Mouse (Mus musculus): ENCODE results near the gene Adamtsl1. TPM values are rescaled to one million over a fixed set of nuclear protein-coding genes. Genes with fewer than 3 reads are reported as not detected.

Adamtsl1 gene
- polyA plus RNA-seq, 1 experiment from 2014 or later: 5.3 TPM

DNA sequence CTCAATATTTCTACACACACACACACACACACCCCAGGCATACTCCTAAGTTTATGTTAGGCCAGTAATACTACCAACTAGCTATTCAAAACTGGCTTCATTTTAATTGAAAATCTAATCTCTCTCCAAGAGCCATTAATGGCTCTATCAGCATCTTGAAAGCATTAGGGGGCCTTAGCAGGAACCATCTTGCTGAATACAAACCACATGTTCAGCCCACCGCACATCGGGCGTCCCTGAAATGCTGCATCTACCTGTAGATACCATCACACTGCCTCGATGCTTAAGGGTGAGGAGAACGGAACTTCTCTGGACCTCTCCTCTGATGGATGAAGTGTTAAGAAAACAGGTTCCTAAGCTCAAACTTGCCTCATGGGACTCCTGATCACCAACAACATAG is 950.8 kb downstream of the Adamtsl1 start:
- 97% methylated on average over 5 of the region's 5 CpGs for WGBS

More for the DNA sequence above, 950.8 kb downstream of the Adamtsl1 start:
- DNase-seq (no peak), ATAC-seq (ENCODE audit: low FRiP score, low TSS enrichment) (no peak)
- no peak overlapping the region for H3K27ac ChIP-seq (replicated peaks; ENCODE audit: low read depth, low read length)
- no peak overlapping the region for H3K4me2 ChIP-seq (ENCODE audit: low read length)
- H3K4me3 ChIP-seq (replicated peaks; ENCODE audit: low read depth, low read length): no peak overlapping the region
- no peaks in the 10 kb centered on the region for H3K27me3 ChIP-seq (ENCODE audit: control insufficient read depth, insufficient read depth, low read length)
- H3K9me3 ChIP-seq (ENCODE audit: control insufficient read depth, low read length): no peaks in the 10 kb centered on the region
- H3K4me1 ChIP-seq (ENCODE audit: control insufficient read depth, insufficient read depth, low read length): no peaks in the 10 kb centered on the region
- no peaks in the 10 kb centered on the region for H3K36me3 ChIP-seq (ENCODE audit: control insufficient read depth, insufficient read depth, low read length)
- no peak overlapping the region for H3K9ac ChIP-seq (replicated peaks; ENCODE audit: low read length)
